Mouse (Mus musculus) megakaryocyte, embryonic 14.5 days (primary cell): ENCODE data around the gene Higd1a. TPM values are rescaled to one million over a fixed set of nuclear protein-coding genes. Genes with fewer than 3 reads are reported as not detected.
A peak's percentile ranks its signal among the peaks of the same experiment; 100 is the strongest.

Experiments
- H3K27me3 ChIP-seq: replicated peaks from 2 replicates; pipeline ENCODE3; 2012; ENCODE audit warnings: inconsistent platforms
- H3K36me3 ChIP-seq: replicated peaks from 2 replicates; pipeline ENCODE3; 2012; ENCODE audit warnings: low read length, inconsistent platforms, mixed read lengths
- H3K4me1 ChIP-seq: 2 replicates; pipeline ENCODE4 v1.6.1; 2012; ENCODE audit warnings: inconsistent platforms
- H3K4me3 ChIP-seq: replicated peaks from 2 replicates; pipeline ENCODE3; 2012; ENCODE audit warnings: moderate library complexity, mild to moderate bottlenecking, inconsistent platforms
- H3K9me3 ChIP-seq: 2 replicates; pipeline ENCODE4 v1.6.1; 2012; ENCODE audit warnings: inconsistent platforms
- FLI1 ChIP-seq: IDR thresholded peaks from 2 replicates; pipeline ENCODE4 v1.6.1; 2012; ENCODE audit warnings: low read length, inconsistent platforms, mixed read lengths
- GATA1 ChIP-seq: IDR thresholded peaks from 3 replicates; pipeline ENCODE4 v1.6.1; 2012; ENCODE audit warnings: mixed read lengths, low read length, inconsistent platforms, borderline replicate concordance
- polyA plus RNA-seq: library from polyadenylated mRNA; stranded (reverse); fragments of >175 nt; gene quantifications from 2 replicates; pipeline ENCODE4 v1.2.3, GENCODE M21; 2012; ENCODE audit warnings: low replicate concordance; ENCODE audit not compliant: insufficient read depth

Higd1a gene
- polyA plus RNA-seq, 1 experiment = 57.7 TPM

DNA sequence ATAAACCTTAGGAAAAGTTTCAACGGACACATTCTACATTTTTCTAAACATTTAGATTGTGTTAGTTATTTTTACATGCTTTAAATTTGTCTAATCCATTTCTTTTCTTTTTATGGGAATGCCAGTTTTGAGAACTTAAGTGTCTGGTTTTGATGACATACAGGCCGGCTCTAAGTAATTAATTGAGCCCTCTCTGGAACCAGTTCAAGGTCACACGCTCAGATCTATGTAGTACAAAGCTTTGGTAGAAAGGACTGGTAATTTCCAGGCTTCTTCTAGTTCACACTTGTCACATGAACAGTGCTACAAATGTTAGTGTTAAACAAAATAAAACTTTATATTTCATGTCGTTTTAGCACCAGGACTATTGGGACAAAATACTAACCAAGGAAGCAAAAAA, 6.7 kb upstream of the Higd1a start:
- no peak for TF ChIP-seq GATA1
- TF ChIP-seq FLI1 = no peak
- Histone ChIP-seq H3K4me3 (no peak overlapping the region), H3K27me3 (peaks cover 16% of the 10 kb centered on the region), H3K4me1 (peaks cover 18% of the 10 kb centered on the region), H3K9me3 (no peaks in the 10 kb centered on the region), H3K36me3 (no peaks in the 10 kb centered on the region)

DNA sequence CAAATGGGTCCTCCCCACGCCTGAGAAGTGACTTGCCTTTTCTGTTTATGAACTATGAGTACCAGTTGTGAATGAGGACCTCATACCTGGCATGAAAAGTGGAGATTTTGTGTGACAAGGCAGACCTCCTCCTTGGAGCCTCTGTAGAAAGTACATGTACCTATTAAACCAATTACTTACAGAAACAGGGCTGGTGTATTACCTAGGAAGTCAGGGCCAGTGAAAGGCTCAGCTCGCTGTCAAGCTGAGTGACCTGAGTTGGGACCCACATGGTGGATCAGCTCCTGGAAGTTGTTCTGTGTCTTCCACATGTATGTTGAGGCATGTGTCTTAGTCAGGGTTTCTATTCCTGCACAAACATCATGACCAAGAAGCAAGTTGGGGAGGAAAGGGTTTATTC, 2.8 kb upstream of the Higd1a start:
- TF ChIP-seq FLI1 = no peak
- TF ChIP-seq GATA1 = no peak
- H3K27me3 ChIP-seq = no peaks in the 10 kb centered on the region
- H3K4me3 ChIP-seq = no peak overlapping the region
- peaks cover 5% of the 10 kb centered on the region for H3K36me3 ChIP-seq
- H3K4me1 ChIP-seq = peaks cover 19% of the 10 kb centered on the region
- no peaks in the 10 kb centered on the region for H3K9me3 ChIP-seq

DNA sequence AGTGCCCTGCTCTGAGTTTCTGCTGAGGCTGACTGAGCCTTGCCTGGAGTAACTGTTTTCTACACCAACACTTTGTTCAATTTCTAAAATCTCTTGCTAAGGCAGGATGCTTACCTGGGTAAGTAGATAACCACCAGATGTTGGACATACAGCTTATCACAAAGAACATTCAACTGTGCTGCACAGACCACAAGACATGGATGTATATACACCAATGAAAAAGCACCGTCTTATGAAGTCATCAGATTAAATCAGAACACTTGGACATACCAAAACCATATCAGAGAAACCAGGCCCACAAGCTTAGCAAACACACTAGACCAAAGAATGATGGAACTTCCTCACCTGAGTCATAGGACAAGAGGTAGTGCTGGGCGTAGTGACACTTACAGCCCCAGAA, 1.2 kb upstream of the Higd1a start:
- Histone ChIP-seq H3K4me1 (peaks cover 29% of the 10 kb centered on the region), H3K36me3 (peaks cover 16% of the 10 kb centered on the region), H3K9me3 (no peaks in the 10 kb centered on the region), H3K4me3 (no peak overlapping the region), H3K27me3 (no peaks in the 10 kb centered on the region)
- TF ChIP-seq FLI1 = no peak
- TF ChIP-seq GATA1 = no peak

- TF ChIP-seq GATA1 (no peak), FLI1 (peak; percentile 15; the same call in 1 of the 2 replicates)
- Histone ChIP-seq H3K4me3 (peak overlapping the region; percentile 99), H3K4me1 (peaks cover 44% of the 10 kb centered on the region), H3K36me3 (peaks cover 33% of the 10 kb centered on the region), H3K27me3 (no peaks in the 10 kb centered on the region), H3K9me3 (no peaks in the 10 kb centered on the region)
Measured at GRCm38 (mm10) chr9:121857474-121858152, 549 bp downstream of the Higd1a start.

- no peaks in the 10 kb centered on the region for H3K27me3 ChIP-seq
- H3K4me1 ChIP-seq = peaks cover 44% of the 10 kb centered on the region
- H3K9me3 ChIP-seq = no peaks in the 10 kb centered on the region
- no peak for TF ChIP-seq GATA1
- no peak for TF ChIP-seq FLI1
- peaks cover 41% of the 10 kb centered on the region for H3K36me3 ChIP-seq
- peak overlapping the region; percentile 99 for H3K4me3 ChIP-seq
Measured at GRCm38 (mm10) chr9:121856649-121857416, 1.3 kb downstream of the Higd1a start.

DNA sequence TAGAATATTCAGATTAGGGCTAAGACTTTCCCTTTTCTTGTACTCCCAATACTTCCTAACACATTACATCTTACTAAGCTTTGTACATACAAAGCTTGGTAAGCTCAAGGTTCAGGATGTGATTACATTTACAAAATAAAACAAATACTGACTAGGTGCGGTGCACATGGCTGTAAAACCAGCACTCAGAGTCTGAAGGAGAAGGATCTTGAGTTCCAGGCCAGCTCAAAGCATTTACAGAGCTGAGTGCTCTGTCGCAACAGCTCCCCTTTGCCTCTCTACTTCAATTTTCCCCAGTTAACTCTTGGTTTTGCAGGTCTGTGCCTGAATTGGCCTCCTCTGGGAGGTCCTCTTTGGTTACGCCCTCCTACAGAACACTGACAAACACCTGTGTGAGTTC, 3.9 kb downstream of the Higd1a start:
- H3K36me3 ChIP-seq = peaks cover 63% of the 10 kb centered on the region
- TF ChIP-seq GATA1 (no peak), FLI1 (no peak)
- H3K4me1 ChIP-seq = peaks cover 44% of the 10 kb centered on the region
- no peak overlapping the region for H3K4me3 ChIP-seq
- no peaks in the 10 kb centered on the region for H3K9me3 ChIP-seq
- H3K27me3 ChIP-seq = no peaks in the 10 kb centered on the region

GRCm38 (mm10) chr9:121847842-121848241, 10.3 kb downstream of the Higd1a start:
- H3K9me3 ChIP-seq = peaks cover 9% of the 10 kb centered on the region
- peaks cover 29% of the 10 kb centered on the region for H3K4me1 ChIP-seq
- H3K27me3 ChIP-seq = no peaks in the 10 kb centered on the region
- TF ChIP-seq FLI1 (no peak), GATA1 (no peak)
- H3K4me3 ChIP-seq = no peak overlapping the region
- H3K36me3 ChIP-seq = peaks cover 86% of the 10 kb centered on the region

DNA sequence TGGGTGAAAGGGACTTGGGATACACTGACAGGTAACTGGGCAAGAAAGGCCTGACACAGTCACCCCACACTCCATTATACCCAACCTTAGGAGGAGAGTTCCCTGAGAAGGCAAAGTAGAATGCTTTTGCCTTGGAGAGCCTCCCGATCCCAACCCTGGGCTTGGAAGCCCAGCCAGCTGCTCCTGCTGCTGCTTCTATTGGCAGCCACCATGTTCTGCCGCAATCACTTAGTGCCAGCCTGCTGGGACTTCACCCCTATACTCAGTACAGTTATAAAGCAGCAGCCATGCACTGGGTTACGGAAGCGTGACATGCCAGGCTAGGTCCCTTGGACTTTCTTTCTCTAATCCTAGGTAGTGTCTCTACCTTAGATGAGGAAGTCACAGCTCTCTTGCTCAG, 11.0 kb downstream of the Higd1a start:
- H3K36me3 ChIP-seq = peaks cover 79% of the 10 kb centered on the region

DNA sequence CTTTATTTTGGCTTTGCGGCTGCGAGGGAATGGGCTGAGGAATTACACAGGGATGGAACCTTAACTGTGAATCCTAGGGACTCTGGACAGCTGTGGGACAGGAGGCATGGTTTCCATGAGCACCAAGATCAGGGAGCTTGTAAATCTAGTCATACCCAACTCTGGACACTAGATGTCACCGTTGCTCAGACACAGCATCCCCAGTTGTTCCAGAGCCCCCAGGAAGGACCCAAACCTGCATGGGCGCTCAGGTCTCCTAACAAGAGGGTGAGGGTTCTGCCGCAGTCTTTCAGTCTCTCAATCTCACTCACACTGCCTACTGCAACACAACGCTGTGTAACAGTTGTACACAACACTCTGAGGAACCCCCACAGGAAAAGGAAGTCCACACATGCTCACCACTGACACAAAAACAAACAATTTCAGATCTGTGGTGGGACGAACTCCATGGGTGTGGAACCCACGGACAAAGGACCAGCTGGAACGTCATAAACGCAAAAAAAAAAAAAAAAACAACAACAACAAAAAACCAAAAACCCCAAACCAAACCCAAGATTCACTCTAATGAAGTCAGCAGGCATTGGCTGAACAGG, 11.5 kb downstream of the Higd1a start:
- Histone ChIP-seq H3K4me3 (peak overlapping the region; percentile 46), H3K4me1 (peaks cover 26% of the 10 kb centered on the region), H3K36me3 (peaks cover 74% of the 10 kb centered on the region), H3K27me3 (peaks cover 4% of the 10 kb centered on the region), H3K9me3 (peaks cover 9% of the 10 kb centered on the region)
- TF ChIP-seq FLI1 (no peak), GATA1 (no peak)

More for the DNA sequence above, 11.0 kb downstream of the Higd1a start:
- TF ChIP-seq FLI1 (no peak), GATA1 (no peak)
- no peaks in the 10 kb centered on the region for H3K27me3 ChIP-seq
- H3K4me1 ChIP-seq = peaks cover 26% of the 10 kb centered on the region
- H3K4me3 ChIP-seq = no peak overlapping the region
- H3K9me3 ChIP-seq = peaks cover 9% of the 10 kb centered on the region

DNA sequence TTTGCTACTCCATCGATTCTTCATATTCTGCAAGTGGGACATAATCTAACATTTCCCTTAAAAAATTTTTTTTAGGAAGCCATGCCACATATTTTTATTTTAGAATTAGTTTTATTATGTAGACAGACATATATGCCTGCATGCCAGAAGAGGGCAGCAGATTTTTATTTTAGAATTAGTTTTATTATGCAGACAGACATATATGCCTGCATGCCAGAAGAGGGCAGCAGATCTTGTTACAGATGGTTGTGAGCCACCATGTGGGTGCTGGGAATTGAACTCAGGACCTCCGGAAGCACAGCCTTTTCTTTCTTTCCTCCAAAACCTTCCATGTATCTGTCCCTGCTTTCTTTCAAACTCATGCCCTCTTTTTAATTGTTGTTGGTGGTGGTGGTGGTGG, 15.2 kb downstream of the Higd1a start:
- TF ChIP-seq FLI1 = no peak
- no peak for TF ChIP-seq GATA1
- H3K27me3 ChIP-seq = peaks cover 38% of the 10 kb centered on the region
- H3K36me3 ChIP-seq = peaks cover 37% of the 10 kb centered on the region
- peaks cover 18% of the 10 kb centered on the region for H3K9me3 ChIP-seq
- peaks cover 33% of the 10 kb centered on the region for H3K4me1 ChIP-seq
- H3K4me3 ChIP-seq = no peak overlapping the region
